Comparison of ENCODE assay signal across 21 mouse cellular contexts in the genomic region with DNA sequence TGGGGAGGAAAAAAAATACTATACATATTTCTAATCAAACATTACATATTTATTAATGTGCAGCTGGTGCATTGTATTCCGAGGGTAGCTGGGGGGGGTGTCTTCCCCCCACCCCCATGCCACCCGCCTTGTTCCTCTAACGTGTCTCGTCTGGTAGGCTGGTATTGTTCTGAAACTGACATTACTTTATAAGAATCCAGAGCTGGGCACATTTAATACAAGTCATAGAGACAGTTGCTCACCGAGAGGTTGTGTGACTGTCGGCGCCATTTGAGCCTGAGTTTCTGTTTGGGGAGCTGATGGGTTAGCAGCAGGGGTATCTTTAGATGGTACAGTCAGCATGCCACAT.
A peak's percentile ranks its signal among the peaks of the same experiment; 100 is the strongest.
DNase-seq lines count a peak whose midpoint lies in the region; ATAC-seq lines count a peak whose summit lies in the region.
"Had no signal": no experiment of that assay in that cellular context is flagged by ENCODE, and none has a peak within 500 bp of the region (broad histone marks: within the 10 kb centered on the region; RNA-seq: fewer than 3 reads in every experiment).

No protein-coding gene starts in this region.

- no peak overlapping the region for H3K9ac ChIP-seq in forebrain, embryonic 14.5 days (ENCODE audit: low read length)
- no peak overlapping the region for H3K9ac ChIP-seq in hindbrain, embryonic 12.5 days
- H3K9ac ChIP-seq in midbrain, embryonic 15.5 days = no peak overlapping the region
- H3K9ac ChIP-seq: intestine, embryonic 15.5 days; limb, embryonic 15.5 days; liver, postnatal 0 days; neural tube, embryonic 12.5 days had no signal

- 60% methylated on average over 7 of the region's 7 CpGs for WGBS in forebrain, embryonic 14.5 days
- WGBS in hindbrain, embryonic 12.5 days = 45% methylated on average over 7 of the region's 7 CpGs
- WGBS in midbrain, embryonic 15.5 days = 41% methylated on average over 7 of the region's 7 CpGs
- WGBS in limb, embryonic 10.5 days = 90% methylated on average over 7 of the region's 7 CpGs

- H3K4me3 ChIP-seq in forebrain, embryonic 14.5 days (ENCODE audit: low read depth, low read length) = no peak overlapping the region
- H3K4me3 ChIP-seq in hindbrain, embryonic 12.5 days = no peak overlapping the region
- no peak overlapping the region for H3K4me3 ChIP-seq in midbrain, embryonic 15.5 days
- no peak overlapping the region for H3K4me3 ChIP-seq in limb, embryonic 10.5 days
- H3K4me3 ChIP-seq: intestine, embryonic 15.5 days; limb, embryonic 15.5 days; megakaryocyte, embryonic 14.5 days; neural tube, embryonic 12.5 days had no signal

- ATAC-seq in forebrain, embryonic 14.5 days = peak; percentile 15; the same call in 1 of the 2 replicates
- ATAC-seq in hindbrain, embryonic 12.5 days (ENCODE audit: low FRiP score) = no peak
- no peak for ATAC-seq in midbrain, embryonic 15.5 days (replicated peaks)
- ATAC-seq: intestine, embryonic 15.5 days; liver, postnatal 0 days had no signal

- H3K4me1 ChIP-seq in forebrain, embryonic 14.5 days (ENCODE audit: control insufficient read depth, insufficient read depth, low read length) = peaks cover 10% of the 10 kb centered on the region
- peaks cover 23% of the 10 kb centered on the region for H3K4me1 ChIP-seq in hindbrain, embryonic 12.5 days
- H3K4me1 ChIP-seq in midbrain, embryonic 15.5 days = peaks cover 17% of the 10 kb centered on the region
- no peaks in the 10 kb centered on the region; the same call in 1 of the 2 replicates for H3K4me1 ChIP-seq in limb, embryonic 10.5 days
- H3K4me1 ChIP-seq: limb, embryonic 15.5 days; megakaryocyte, embryonic 14.5 days had no signal

- H3K27me3 ChIP-seq in forebrain, embryonic 14.5 days (replicated peaks; ENCODE audit: control insufficient read depth, insufficient read depth, low read length) = no peaks in the 10 kb centered on the region
- peaks cover 3% of the 10 kb centered on the region; the same call in 1 of the 2 replicates for H3K27me3 ChIP-seq in hindbrain, embryonic 12.5 days
- 0 out of 2 replicates have a peak, but pooled peaks cover 4% of the 10 kb centered on the region for H3K27me3 ChIP-seq in midbrain, embryonic 15.5 days (replicated peaks)
- H3K27me3 ChIP-seq in limb, embryonic 10.5 days (ENCODE audit: low read depth, poor library complexity, severe bottlenecking) = peaks cover 36% of the 10 kb centered on the region; the same call in 1 of the 2 replicates
- H3K27me3 ChIP-seq: intestine, embryonic 15.5 days; neural tube, embryonic 12.5 days had no signal

- no peak overlapping the region for H3K27ac ChIP-seq in forebrain, embryonic 14.5 days (ENCODE audit: low read depth, low read length)
- H3K27ac ChIP-seq in hindbrain, embryonic 12.5 days = no peak overlapping the region; the same call in 1 of the 2 replicates
- H3K27ac ChIP-seq in midbrain, embryonic 15.5 days = no peak overlapping the region
- H3K27ac ChIP-seq in limb, embryonic 10.5 days = no peak overlapping the region
- H3K27ac ChIP-seq: intestine, embryonic 15.5 days; limb, embryonic 15.5 days; neural tube, embryonic 12.5 days had no signal

- 0 out of 2 replicates have a peak overlapping the region, but pooled peaks have one; percentile 2 for H3K4me2 ChIP-seq in forebrain, embryonic 14.5 days (ENCODE audit: low read length)
- H3K4me2 ChIP-seq in hindbrain, embryonic 12.5 days (replicated peaks) = peak overlapping the region; percentile 26; the same call in 1 of the 2 replicates
- peak overlapping the region; percentile 14; the same call in 1 of the 2 replicates for H3K4me2 ChIP-seq in midbrain, embryonic 15.5 days
- H3K4me2 ChIP-seq: heart, embryonic 11.5 days; intestine, embryonic 15.5 days; limb, embryonic 15.5 days had no signal

- H3K9me3 ChIP-seq in forebrain, embryonic 14.5 days (replicated peaks; ENCODE audit: control insufficient read depth, low read length) = peaks cover under 1% of the 10 kb centered on the region; the same call in 1 of the 2 replicates
- peaks cover 2% of the 10 kb centered on the region; the same call in 1 of the 2 replicates for H3K9me3 ChIP-seq in hindbrain, embryonic 12.5 days (replicated peaks)
- no peaks in the 10 kb centered on the region for H3K9me3 ChIP-seq in midbrain, embryonic 15.5 days
- no peaks in the 10 kb centered on the region for H3K9me3 ChIP-seq in limb, embryonic 10.5 days (replicated peaks)
- H3K9me3 ChIP-seq: intestine, embryonic 15.5 days; limb, embryonic 15.5 days; neural tube, embryonic 12.5 days had no signal

- intact Hi-C loops in left cerebral cortex, postnatal 4 days (cut with DNase I) = no loop called here
- intact Hi-C loops in heart, postnatal 25 days (cut with DNase I) = no loop called here

- no peaks in the 10 kb centered on the region for H3K36me3 ChIP-seq in forebrain, embryonic 14.5 days (ENCODE audit: control insufficient read depth, insufficient read depth, low read length)
- no peaks in the 10 kb centered on the region for H3K36me3 ChIP-seq in hindbrain, embryonic 12.5 days
- no peaks in the 10 kb centered on the region for H3K36me3 ChIP-seq in midbrain, embryonic 15.5 days (replicated peaks)
- H3K36me3 ChIP-seq in limb, embryonic 10.5 days = no peaks in the 10 kb centered on the region
- H3K36me3 ChIP-seq: intestine, embryonic 15.5 days; limb, embryonic 15.5 days; neural tube, embryonic 12.5 days had no signal

- DNase-seq in left cerebral cortex, postnatal 4 days = peak; percentile 41
- no peak for DNase-seq in left cerebral cortex, adult 9 months (ENCODE audit: low spot score in 2 of 2)
- no peak for DNase-seq in forebrain, embryonic 14.5 days (ENCODE audit: low spot score)
- no peak for DNase-seq in natural killer cell, adult 2 months (ENCODE audit: low spot score in 2 of 2)
- DNase-seq in limb, embryonic 10.5 days (ENCODE audit: low spot score) = no peak
- DNase-seq in heart, postnatal 25 days (ENCODE audit: low spot score) = no peak
- DNase-seq: adrenal gland, postnatal 36 days; cerebellum, adult 8-10 months; gastrocnemius, postnatal 36 days; heart, postnatal 14 days; layer of hippocampus, adult 9-11 months; liver, postnatal 0 days; lung, postnatal 14 days; right cerebral cortex, postnatal 25 days had no signal
